Mouse (Mus musculus) neural tube, embryonic 14.5 days (tissue): Measurements from ENCODE around the gene Gm3880. TPM values are rescaled to one million over a fixed set of nuclear protein-coding genes. Genes with fewer than 3 reads are reported as not detected.
"Not testable (repeated sequence)": the region's sequence is repeated elsewhere in the genome, so short reads cannot be mapped to it uniquely, and the experiment has no call there.

Source experiments
- ATAC-seq: fragments of 200-750 bp; cut with Nextera tagmentation; 2 replicates; pipeline ENCODE4 v1.8.0; 2017; ENCODE audit warnings: low read depth, mild to moderate bottlenecking, moderate TSS enrichment, moderate library complexity
- H3K27ac ChIP-seq: fragments of 300-500 bp; sonication (generic); 2 replicates; pipeline ENCODE4 v1.5.1; 2014; ENCODE audit warnings: low read depth, mild to moderate bottlenecking, control low read depth, low read length, moderate library complexity, mixed read lengths
- H3K27me3 ChIP-seq: fragments of 300-500 bp; sonication (generic); 2 replicates; pipeline ENCODE4 v1.6.1; 2014; ENCODE audit warnings: low read length; ENCODE audit not compliant: control insufficient read depth, insufficient read depth
- H3K36me3 ChIP-seq: fragments of 300-500 bp; sonication (generic); 2 replicates; pipeline ENCODE4 v1.6.1; 2014; ENCODE audit warnings: low read length, mixed read lengths; ENCODE audit not compliant: control insufficient read depth, insufficient read depth
- H3K4me1 ChIP-seq: fragments of 300-500 bp; sonication (generic); 2 replicates; pipeline ENCODE4 v1.6.1; 2014; ENCODE audit warnings: low read length; ENCODE audit not compliant: control insufficient read depth, insufficient read depth
- H3K4me2 ChIP-seq: fragments of 300-500 bp; sonication (generic); 2 replicates; pipeline ENCODE4 v1.6.1; 2014; ENCODE audit warnings: mild to moderate bottlenecking, low read depth, low read length, control low read depth
- H3K4me3 ChIP-seq: fragments of 300-500 bp; sonication (generic); 2 replicates; pipeline ENCODE4 v1.5.1; 2014; ENCODE audit warnings: low read depth, low read length, control low read depth, mixed read lengths
- H3K9ac ChIP-seq: fragments of 300-500 bp; sonication (generic); replicated peaks from 2 replicates; pipeline ENCODE4 v1.6.1; 2014; ENCODE audit warnings: low read depth, mild to moderate bottlenecking, control low read depth, low read length, mixed read lengths
- H3K9me3 ChIP-seq: fragments of 300-500 bp; sonication (generic); 2 replicates; pipeline ENCODE4 v1.6.1; 2016; ENCODE audit warnings: low read length; ENCODE audit not compliant: control insufficient read depth
- WGBS: fragments of 180-500 bp; shearing (Covaris S2); extraction: QIAGEN DNeasy Blood & Tissue Kit; methylation state at CpG from one replicate; pipeline ENCODE4 v1.1.7; 2014; 5-methylcytosine and 5-hydroxymethylcytosine counted together
- polyA plus RNA-seq: library from polyadenylated mRNA; unstranded; fragments of >200 nt; fragmentation: Nextera tagmentation; extraction: Ambion mirVana; gene quantifications from 2 replicates; pipeline ENCODE4 v1.2.1, GENCODE M21; 2014

Gm3880 gene
- not detected in 2 replicates for polyA plus RNA-seq

- H3K27ac ChIP-seq, H3K9me3 ChIP-seq, ATAC-seq, H3K4me3 ChIP-seq, H3K27me3 ChIP-seq, H3K36me3 ChIP-seq, H3K9ac ChIP-seq, H3K4me1 ChIP-seq, H3K4me2 ChIP-seq: not testable (repeated sequence)
- 88% methylated on average over 4 of the region's 5 CpGs for WGBS
These were observed at the start of gene Gm3880 for GRCm38 (mm10) chrX:102686872-102687271. Gm3880 (minus strand) TSS chrX:102686972.

- not testable (repeated sequence) for H3K9me3 ChIP-seq, H3K4me3 ChIP-seq, H3K4me2 ChIP-seq, H3K4me1 ChIP-seq, H3K27me3 ChIP-seq, ATAC-seq, H3K27ac ChIP-seq, H3K36me3 ChIP-seq, H3K9ac ChIP-seq
- WGBS: 91% methylated on average over 6 of the region's 6 CpGs
These were observed 37.5 kb upstream of the Gm3880 start for GRCm38 (mm10) chrX:102724226-102724625.

- not testable (repeated sequence) for H3K4me2 ChIP-seq, H3K9me3 ChIP-seq, H3K4me3 ChIP-seq, H3K36me3 ChIP-seq, H3K4me1 ChIP-seq, H3K27me3 ChIP-seq, H3K9ac ChIP-seq, H3K27ac ChIP-seq, ATAC-seq
- WGBS: 82% methylated on average over 7 of the region's 10 CpGs
These were observed 20.8 kb upstream of the Gm3880 start, which contains the start of the genes Gm9112 and Dmrtc1b for GRCm38 (mm10) chrX:102707535-102707934. Gm9112 (minus strand) TSS chrX:102707635. Dmrtc1b (plus strand) TSS chrX:102707865.

- H3K4me1 ChIP-seq, H3K36me3 ChIP-seq, H3K4me3 ChIP-seq, H3K4me2 ChIP-seq, H3K9ac ChIP-seq, H3K27ac ChIP-seq, H3K27me3 ChIP-seq, H3K9me3 ChIP-seq, ATAC-seq: not testable (repeated sequence)
- WGBS: 73% methylated on average over 3 of the region's 3 CpGs
These were observed 13.9 kb upstream of the Gm3880 start for GRCm38 (mm10) chrX:102700636-102701035.

GRCm38 (mm10) chrX:102689252-102689651 is 2.5 kb upstream of the Gm3880 start:
- H3K36me3 ChIP-seq, H3K4me3 ChIP-seq, H3K4me2 ChIP-seq, H3K4me1 ChIP-seq, H3K9ac ChIP-seq, H3K27ac ChIP-seq, H3K9me3 ChIP-seq, H3K27me3 ChIP-seq: not testable (repeated sequence)
- ATAC-seq: peak; percentile 86; the same call in 1 of the 2 replicates
- 17% methylated on average over 4 of the region's 4 CpGs for WGBS

DNA sequence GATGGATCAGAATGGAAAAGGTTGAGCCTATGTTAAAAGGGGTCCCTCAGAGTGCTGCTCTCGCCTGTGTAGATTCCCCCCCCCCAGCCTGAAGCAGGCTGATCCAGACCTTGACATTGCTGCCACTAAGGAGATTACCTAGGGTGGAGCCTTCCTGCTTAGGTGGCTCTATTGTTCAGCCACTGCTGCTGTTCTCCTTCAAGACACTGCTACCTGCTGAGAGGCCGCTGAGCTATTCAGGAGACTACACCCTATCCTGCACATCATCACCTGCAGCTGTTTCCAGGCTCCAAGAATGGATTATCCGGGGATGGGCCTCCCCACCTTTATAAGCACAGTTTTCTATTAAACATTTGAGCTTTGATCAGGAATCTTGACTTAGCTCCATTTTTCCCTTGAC is 2.1 kb downstream of the Gm3880 start:
- H3K27me3 ChIP-seq, H3K4me2 ChIP-seq, H3K9me3 ChIP-seq, H3K4me3 ChIP-seq, H3K27ac ChIP-seq, H3K36me3 ChIP-seq, H3K4me1 ChIP-seq, H3K9ac ChIP-seq, ATAC-seq: not testable (repeated sequence)
- 59% methylated on average over 3 of the region's 3 CpGs for WGBS

GRCm38 (mm10) chrX:102666641-102667040 is 20.1 kb downstream of the Gm3880 start:
- Histone ChIP-seq H3K9me3 (no peaks in the 10 kb centered on the region), H3K4me3 (no peak overlapping the region), H3K4me1 (no peaks in the 10 kb centered on the region), H3K27me3 (no peaks in the 10 kb centered on the region), H3K4me2 (no peak overlapping the region), H3K36me3 (no peaks in the 10 kb centered on the region), H3K9ac (no peak overlapping the region), H3K27ac (no peak overlapping the region)
- ATAC-seq: no peak
- 93% methylated on average over 2 of the region's 2 CpGs for WGBS

- Histone ChIP-seq H3K9me3 (no peaks in the 10 kb centered on the region), H3K36me3 (no peaks in the 10 kb centered on the region), H3K27ac (no peak overlapping the region), H3K9ac (no peak overlapping the region), H3K4me1 (no peaks in the 10 kb centered on the region), H3K4me2 (no peak overlapping the region), H3K27me3 (no peaks in the 10 kb centered on the region), H3K4me3 (no peak overlapping the region)
- ATAC-seq: no peak
- WGBS: 22% methylated on average over 3 of the region's 3 CpGs
These were observed 26.1 kb downstream of the Gm3880 start for GRCm38 (mm10) chrX:102660712-102661111.

- peaks cover 12% of the 10 kb centered on the region for H3K27me3 ChIP-seq
- no peak overlapping the region for H3K4me2 ChIP-seq
- no peak overlapping the region for H3K27ac ChIP-seq
- H3K9me3 ChIP-seq: no peaks in the 10 kb centered on the region
- no peaks in the 10 kb centered on the region for H3K36me3 ChIP-seq
- H3K4me1 ChIP-seq: no peaks in the 10 kb centered on the region
- WGBS: 97% methylated on average over 1 of the region's 1 CpGs
- ATAC-seq: no peak
- no peak overlapping the region for H3K4me3 ChIP-seq
- no peak overlapping the region for H3K9ac ChIP-seq
These were observed 41.1 kb downstream of the Gm3880 start for GRCm38 (mm10) chrX:102645691-102646090.
